Mouse (Mus musculus) brain, embryonic 14.5 days (tissue): ENCODE measurements around the gene 4931422A03Rik. TPM values are rescaled to one million over a fixed set of nuclear protein-coding genes. Genes with fewer than 3 reads are reported as not detected.
"Not testable (repeated sequence)": the region's sequence is repeated elsewhere in the genome, so short reads cannot be mapped to it uniquely, and the experiment has no call there.

Source experiments
- DNase-seq: peaks from one replicate; pipeline ENCODE4 v3.0.0-alpha.2; 2011; ENCODE audit warnings: low read depth
- CTCF ChIP-seq: fragments of 200-500 bp; IDR thresholded peaks from 2 replicates; pipeline ENCODE4 v1.5.1; 2012; ENCODE audit warnings: inconsistent platforms, mild to moderate bottlenecking, moderate library complexity, borderline replicate concordance; ENCODE audit not compliant: insufficient read depth, insufficient read length; ENCODE audit errors: extremely low read depth
- POLR2A ChIP-seq: fragments of 200-500 bp; IDR thresholded peaks from 2 replicates; pipeline ENCODE4 v1.6.1; 2012; ENCODE audit warnings: mild to moderate bottlenecking, inconsistent platforms, borderline replicate concordance; ENCODE audit not compliant: poor library complexity, insufficient read depth, insufficient read length, severe bottlenecking; ENCODE audit errors: extremely low read depth
- polyA plus RNA-seq: library from polyadenylated mRNA; depleted of rRNA; stranded (reverse); fragments of >200 nt; gene quantifications from 2 replicates; pipeline ENCODE4 v1.2.3, GENCODE M21; 2012

The 4931422A03Rik gene
- polyA plus RNA-seq, 1 experiment, result 0.08 TPM

- no peak for TF ChIP-seq CTCF
- no peak for TF ChIP-seq POLR2A
Observed at GRCm38 (mm10) chr2:104007793-104008519, 20.2 kb downstream of the 4931422A03Rik start.

GRCm38 (mm10) chr2:104002711-104003413, 25.3 kb downstream of the 4931422A03Rik start:
- peak; percentile 73 for DNase-seq
- TF ChIP-seq CTCF (peak; percentile 75), POLR2A (no peak)

More at GRCm38 (mm10) chr2:104007793-104008519, 20.2 kb downstream of the 4931422A03Rik start:
- no peak for DNase-seq

GRCm38 (mm10) chr2:104001861-104002260, 26.3 kb downstream of the 4931422A03Rik start:
- no peak for DNase-seq
- no peak for TF ChIP-seq CTCF
- no peak for TF ChIP-seq POLR2A

- TF ChIP-seq POLR2A, result no peak
- peak; percentile 57; the same call in 1 of the 2 replicates for TF ChIP-seq CTCF
- peak; percentile 65 for DNase-seq
Observed at GRCm38 (mm10) chr2:104001076-104001475, 27.1 kb downstream of the 4931422A03Rik start.

- peak; percentile 73 for DNase-seq
- TF ChIP-seq POLR2A, result no peak
- no peak for TF ChIP-seq CTCF
Observed at GRCm38 (mm10) chr2:103992618-103993332, 35.4 kb downstream of the 4931422A03Rik start.

GRCm38 (mm10) chr2:103992162-103992561, 36.0 kb downstream of the 4931422A03Rik start:
- DNase-seq, result peak; percentile 35
- TF ChIP-seq CTCF (no peak), POLR2A (no peak)

GRCm38 (mm10) chr2:103991303-103991702, 36.9 kb downstream of the 4931422A03Rik start:
- DNase-seq, result no peak
- TF ChIP-seq CTCF, result no peak
- no peak for TF ChIP-seq POLR2A

- DNase-seq, result no peak
- TF ChIP-seq CTCF (no peak), POLR2A (no peak)
Observed at GRCm38 (mm10) chr2:103989724-103990123, 38.4 kb downstream of the 4931422A03Rik start.

- DNase-seq, result not testable (repeated sequence)
Observed at GRCm38 (mm10) chr2:103987595-103987994, 40.6 kb downstream of the 4931422A03Rik start.

- TF ChIP-seq CTCF (no peak), POLR2A (no peak)
- DNase-seq, result no peak
Observed at GRCm38 (mm10) chr2:103983146-103983545, 45.0 kb downstream of the 4931422A03Rik start.

GRCm38 (mm10) chr2:103982250-103982649, 45.9 kb downstream of the 4931422A03Rik start:
- peak; percentile 91 for TF ChIP-seq CTCF
- no peak for TF ChIP-seq POLR2A
- peak; percentile 86 for DNase-seq
